Mouse (Mus musculus) cerebellum, adult 2 months (tissue): ENCODE measurements around the gene Atp5b. TPM values are rescaled to one million over a fixed set of nuclear protein-coding genes. Genes with fewer than 3 reads are reported as not detected.
A peak's percentile ranks its signal among the peaks of the same experiment; 100 is the strongest.
"Not testable (repeated sequence)": the region's sequence is repeated elsewhere in the genome, so short reads cannot be mapped to it uniquely, and the experiment has no call there.

Experiments
- DNase-seq, 2 experiments: peaks; one replicate each; pipeline ENCODE4 v3.0.0; 2021
- H3K27ac ChIP-seq: fragments of 200-500 bp; 2 replicates; pipeline ENCODE4 v1.5.1; 2012; ENCODE audit warnings: low read length, control low read depth, inconsistent platforms; ENCODE audit not compliant: insufficient read depth
- H3K27me3 ChIP-seq: fragments of 200-500 bp; 2 replicates; pipeline ENCODE4 v1.6.1; 2012; ENCODE audit warnings: inconsistent platforms, mild to moderate bottlenecking, low read length, moderate library complexity; ENCODE audit not compliant: control insufficient read depth, insufficient read depth
- H3K4me1 ChIP-seq: fragments of 200-500 bp; 2 replicates; pipeline ENCODE4 v1.6.1; 2011; ENCODE audit warnings: low read length; ENCODE audit not compliant: control insufficient read depth, insufficient read depth
- H3K4me3 ChIP-seq: fragments of 200-500 bp; replicated peaks from 2 replicates; pipeline ENCODE3; 2011; ENCODE audit warnings: mild to moderate bottlenecking, low read depth, low read length, control low read depth; ENCODE audit not compliant: insufficient read depth
- CTCF ChIP-seq: fragments of 200-500 bp; IDR thresholded peaks from 2 replicates; pipeline ENCODE4 v1.5.1; 2011; ENCODE audit warnings: low read depth, mild to moderate bottlenecking, control low read depth, low read length, moderate library complexity, borderline replicate concordance; ENCODE audit not compliant: insufficient read depth
- POLR2A ChIP-seq: fragments of 200-500 bp; IDR thresholded peaks from 2 replicates; pipeline ENCODE4 v1.6.1; 2011; ENCODE audit warnings: low read length, control low read depth, borderline replicate concordance; ENCODE audit not compliant: insufficient read depth
- WGBS: fragments of 180-500 bp; shearing (Covaris S2); methylation state at CpG from one replicate; pipeline ENCODE4 v1.1.7; 2018; 5-methylcytosine and 5-hydroxymethylcytosine counted together
- polyA plus RNA-seq: library from polyadenylated mRNA; depleted of rRNA; stranded (reverse); fragments of >200 nt; gene quantifications from 2 replicates; pipeline ENCODE4 v1.2.3, GENCODE M21; 2012

Gene Atp5b
- polyA plus RNA-seq, 1 experiment, result 2,153 TPM

- no peaks in the 10 kb centered on the region for H3K27me3 ChIP-seq
- WGBS, result 55% methylated on average over 3 of the region's 3 CpGs
These were observed 39.8 kb upstream of the Atp5b start for GRCm38 (mm10) chr10:128043041-128043835.

GRCm38 (mm10) chr10:128048157-128048556 lies 34.9 kb upstream of the Atp5b start:
- no peak overlapping the region for H3K4me3 ChIP-seq
- WGBS, result 96% methylated on average over 8 of the region's 8 CpGs
- no peaks in the 10 kb centered on the region for H3K27me3 ChIP-seq
- TF ChIP-seq CTCF (no peak), POLR2A (no peak)
- no peaks in the 10 kb centered on the region; the same call in 1 of the 2 replicates for H3K4me1 ChIP-seq
- DNase-seq, result no peak
- no peak overlapping the region for H3K27ac ChIP-seq

More at GRCm38 (mm10) chr10:128043041-128043835, 39.8 kb upstream of the Atp5b start:
- no peak overlapping the region for H3K4me3 ChIP-seq
- TF ChIP-seq CTCF (no peak), POLR2A (no peak)
- H3K4me1 ChIP-seq, result peaks cover 3% of the 10 kb centered on the region
- H3K27ac ChIP-seq, result no peak overlapping the region
- DNase-seq, result no peak

GRCm38 (mm10) chr10:128049741-128050140 lies 33.3 kb upstream of the Atp5b start:
- no peak for DNase-seq
- WGBS, result 91% methylated on average over 2 of the region's 2 CpGs
- TF ChIP-seq POLR2A (no peak), CTCF (no peak)
- Histone ChIP-seq H3K27me3 (no peaks in the 10 kb centered on the region), H3K4me3 (no peak overlapping the region), H3K4me1 (no peaks in the 10 kb centered on the region; the same call in 1 of the 2 replicates), H3K27ac (no peak overlapping the region)

- no peak for TF ChIP-seq POLR2A
- TF ChIP-seq CTCF, result no peak
- Histone ChIP-seq H3K4me1 (no peaks in the 10 kb centered on the region), H3K27ac (no peak overlapping the region), H3K4me3 (no peak overlapping the region), H3K27me3 (no peaks in the 10 kb centered on the region)
- DNase-seq, result no peak
- WGBS, result 88% methylated on average over 2 of the region's 2 CpGs
These were observed 32.7 kb upstream of the Atp5b start for GRCm38 (mm10) chr10:128050355-128050754.

GRCm38 (mm10) chr10:128051589-128051988 lies 31.5 kb upstream of the Atp5b start:
- no peaks in the 10 kb centered on the region for H3K4me1 ChIP-seq
- TF ChIP-seq POLR2A (no peak), CTCF (no peak)
- H3K27me3 ChIP-seq, result no peaks in the 10 kb centered on the region
- no peak for DNase-seq
- H3K4me3 ChIP-seq, result no peak overlapping the region
- WGBS, result 94% methylated on average over 5 of the region's 5 CpGs
- H3K27ac ChIP-seq, result no peak overlapping the region

- DNase-seq, H3K27me3 ChIP-seq, H3K27ac ChIP-seq, H3K4me3 ChIP-seq, H3K4me1 ChIP-seq: not testable (repeated sequence)
- WGBS, result 94% methylated on average over 1 of the region's 2 CpGs
These were observed 30.9 kb upstream of the Atp5b start for GRCm38 (mm10) chr10:128052136-128052535.

- DNase-seq, result no peak
- Histone ChIP-seq H3K4me3 (no peak overlapping the region), H3K27ac (no peak overlapping the region), H3K27me3 (no peaks in the 10 kb centered on the region), H3K4me1 (peaks cover 4% of the 10 kb centered on the region; the same call in 1 of the 2 replicates)
- 94% methylated on average over 8 of the region's 8 CpGs for WGBS
- TF ChIP-seq CTCF (no peak), POLR2A (no peak)
These were observed 30.1 kb upstream of the Atp5b start for GRCm38 (mm10) chr10:128053001-128053400.

- TF ChIP-seq POLR2A, result no peak
- under 1% methylated on average over 18 of the region's 18 CpGs for WGBS
- DNase-seq, result no peak
These were observed 24.9 kb upstream of the Atp5b start for GRCm38 (mm10) chr10:128058184-128058583.

GRCm38 (mm10) chr10:128058601-128059151 lies 24.4 kb upstream of the Atp5b start, which contains the start of gene Ptges3:
TSS of gene Ptges3 (plus strand) at chr10:128058954.
- Histone ChIP-seq H3K27me3 (no peaks in the 10 kb centered on the region), H3K4me1 (peaks cover 9% of the 10 kb centered on the region; the same call in 1 of the 2 replicates), H3K4me3 (peak within 1 kb of the TSS; percentile 97), H3K27ac (peak within 1 kb of the TSS; percentile 96)
- TF ChIP-seq POLR2A (peak; percentile 58; the same call in 1 of the 2 replicates), CTCF (no peak)
- under 1% methylated on average over 72 of the region's 72 CpGs for WGBS
- DNase-seq, result peak; percentile 97 to 98

More at GRCm38 (mm10) chr10:128058184-128058583, 24.9 kb upstream of the Atp5b start:
- H3K4me3 ChIP-seq, result peak overlapping the region; percentile 97
- peak overlapping the region; percentile 96 for H3K27ac ChIP-seq
- no peaks in the 10 kb centered on the region for H3K27me3 ChIP-seq
- peaks cover 9% of the 10 kb centered on the region; the same call in 1 of the 2 replicates for H3K4me1 ChIP-seq
